Mouse (Mus musculus) limb, embryonic 14.5 days (tissue): ENCODE measurements around the gene Setd1b. TPM values are rescaled to one million over a fixed set of nuclear protein-coding genes. Genes with fewer than 3 reads are reported as not detected.

ENCODE experiments used
- ATAC-seq: fragments of 200-750 bp; cut with Nextera tagmentation; 2 replicates; pipeline ENCODE4 v1.8.0; 2017; ENCODE audit warnings: low read depth, moderate number of reproducible peaks, moderate TSS enrichment; ENCODE audit not compliant: low FRiP score
- DNase-seq: peaks from one replicate; pipeline ENCODE4 v3.0.0-alpha.2; 2015; ENCODE audit warnings: low spot score
- H3K27ac ChIP-seq: fragments of 300-500 bp; sonication (generic); replicated peaks from 2 replicates; pipeline ENCODE4 v1.5.1; 2014; ENCODE audit warnings: low read depth, mild to moderate bottlenecking, low read length, moderate library complexity, mixed read lengths
- H3K27me3 ChIP-seq: fragments of 300-500 bp; sonication (generic); 2 replicates; pipeline ENCODE4 v1.6.1; 2014; ENCODE audit warnings: low read length, mixed read lengths; ENCODE audit not compliant: control insufficient read depth, insufficient read depth
- H3K36me3 ChIP-seq: fragments of 300-500 bp; sonication (generic); 2 replicates; pipeline ENCODE4 v1.6.1; 2014; ENCODE audit warnings: mild to moderate bottlenecking, low read length, moderate library complexity, mixed read lengths; ENCODE audit not compliant: control insufficient read depth, insufficient read depth
- H3K4me1 ChIP-seq: fragments of 300-500 bp; sonication (generic); 2 replicates; pipeline ENCODE4 v1.6.1; 2014; ENCODE audit warnings: antibody characterized with exemption, low read length, mixed read lengths; ENCODE audit not compliant: control insufficient read depth, insufficient read depth
- H3K4me2 ChIP-seq: fragments of 300-500 bp; sonication (generic); replicated peaks from 2 replicates; pipeline ENCODE4 v1.6.1; 2014; ENCODE audit warnings: low read depth, mild to moderate bottlenecking, low read length, moderate library complexity; ENCODE audit not compliant: severe bottlenecking
- H3K4me3 ChIP-seq: fragments of 300-500 bp; sonication (generic); replicated peaks from 2 replicates; pipeline ENCODE4 v1.5.1; 2014; ENCODE audit warnings: low read length
- H3K9ac ChIP-seq: fragments of 300-500 bp; sonication (generic); 2 replicates; pipeline ENCODE4 v1.6.1; 2014; ENCODE audit warnings: mild to moderate bottlenecking, low read depth, low read length, moderate library complexity; ENCODE audit not compliant: severe bottlenecking
- H3K9me3 ChIP-seq: fragments of 300-500 bp; sonication (generic); 2 replicates; pipeline ENCODE4 v1.6.1; 2016; ENCODE audit warnings: low read length; ENCODE audit not compliant: control insufficient read depth
- POLR2A ChIP-seq: fragments of 200-500 bp; IDR thresholded peaks from 2 replicates; pipeline ENCODE4 v1.8.0; 2012; ENCODE audit warnings: inconsistent platforms, mild to moderate bottlenecking, moderate library complexity, borderline replicate concordance; ENCODE audit not compliant: insufficient read depth, insufficient read length; ENCODE audit errors: extremely low read depth
- WGBS: fragments of 180-500 bp; shearing (Covaris S2); extraction: QIAGEN DNeasy Blood & Tissue Kit; methylation state at CpG from one replicate; pipeline ENCODE4 v1.1.7; 2014; 5-methylcytosine and 5-hydroxymethylcytosine counted together
- polyA plus RNA-seq, 2 experiments: library from polyadenylated mRNA; depleted of rRNA in 1 of 2; stranded (reverse) in 1 of 2; unstranded in 1 of 2; fragments of >200 nt; fragmentation: Nextera tagmentation in 1 of 2; extraction: Ambion mirVana in 1 of 2; gene quantifications; 2 replicates each; pipeline versions ENCODE4 v1.2.1 to v1.2.3; 2012 to 2014

Setd1b gene
- polyA plus RNA-seq, 2 experiments, result 11.7 to 15.0 TPM

DNA sequence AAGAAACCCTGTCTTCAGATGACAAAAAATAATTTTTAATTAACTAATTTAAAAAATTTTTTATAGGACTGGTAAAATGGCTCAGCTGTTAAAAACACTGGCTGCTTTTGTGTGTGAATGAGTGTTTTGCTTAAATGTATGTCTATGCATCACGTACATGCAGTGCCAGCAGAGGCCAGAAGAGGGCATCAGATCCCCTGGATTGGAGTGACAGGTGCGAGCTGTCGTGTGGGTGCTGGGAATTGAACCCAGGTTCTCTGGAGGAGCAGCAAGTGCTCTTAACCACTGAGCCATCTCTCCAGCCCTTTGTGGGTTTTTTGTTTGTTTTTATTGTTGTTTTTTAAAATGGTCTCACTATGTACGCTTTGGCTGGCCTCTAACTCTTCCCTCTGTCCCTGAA lies 19.8 kb upstream of the Setd1b start:
- ATAC-seq, result no peak
- H3K4me2 ChIP-seq, result no peak overlapping the region
- WGBS, result 92% methylated on average over 4 of the region's 4 CpGs

GRCm38 (mm10) chr5:123125105-123125504 lies 16.9 kb upstream of the Setd1b start:
- H3K4me2 ChIP-seq, result no peak overlapping the region
- no peak overlapping the region for H3K4me3 ChIP-seq
- peaks cover 31% of the 10 kb centered on the region for H3K36me3 ChIP-seq
- 71% methylated on average over 6 of the region's 6 CpGs for WGBS
- H3K27ac ChIP-seq, result no peak overlapping the region
- no peak for TF ChIP-seq POLR2A
- H3K9ac ChIP-seq, result no peak overlapping the region
- no peaks in the 10 kb centered on the region for H3K4me1 ChIP-seq
- no peaks in the 10 kb centered on the region for H3K27me3 ChIP-seq
- no peak for DNase-seq
- H3K9me3 ChIP-seq, result no peaks in the 10 kb centered on the region
- no peak for ATAC-seq

More for the DNA sequence above, 19.8 kb upstream of the Setd1b start:
- H3K27ac ChIP-seq, result no peak overlapping the region
- peaks cover 22% of the 10 kb centered on the region for H3K36me3 ChIP-seq
- H3K9ac ChIP-seq, result no peak overlapping the region
- H3K9me3 ChIP-seq, result no peaks in the 10 kb centered on the region
- H3K27me3 ChIP-seq, result no peaks in the 10 kb centered on the region
- no peak for TF ChIP-seq POLR2A
- no peak for DNase-seq
- no peak overlapping the region for H3K4me3 ChIP-seq
- H3K4me1 ChIP-seq, result no peaks in the 10 kb centered on the region

DNA sequence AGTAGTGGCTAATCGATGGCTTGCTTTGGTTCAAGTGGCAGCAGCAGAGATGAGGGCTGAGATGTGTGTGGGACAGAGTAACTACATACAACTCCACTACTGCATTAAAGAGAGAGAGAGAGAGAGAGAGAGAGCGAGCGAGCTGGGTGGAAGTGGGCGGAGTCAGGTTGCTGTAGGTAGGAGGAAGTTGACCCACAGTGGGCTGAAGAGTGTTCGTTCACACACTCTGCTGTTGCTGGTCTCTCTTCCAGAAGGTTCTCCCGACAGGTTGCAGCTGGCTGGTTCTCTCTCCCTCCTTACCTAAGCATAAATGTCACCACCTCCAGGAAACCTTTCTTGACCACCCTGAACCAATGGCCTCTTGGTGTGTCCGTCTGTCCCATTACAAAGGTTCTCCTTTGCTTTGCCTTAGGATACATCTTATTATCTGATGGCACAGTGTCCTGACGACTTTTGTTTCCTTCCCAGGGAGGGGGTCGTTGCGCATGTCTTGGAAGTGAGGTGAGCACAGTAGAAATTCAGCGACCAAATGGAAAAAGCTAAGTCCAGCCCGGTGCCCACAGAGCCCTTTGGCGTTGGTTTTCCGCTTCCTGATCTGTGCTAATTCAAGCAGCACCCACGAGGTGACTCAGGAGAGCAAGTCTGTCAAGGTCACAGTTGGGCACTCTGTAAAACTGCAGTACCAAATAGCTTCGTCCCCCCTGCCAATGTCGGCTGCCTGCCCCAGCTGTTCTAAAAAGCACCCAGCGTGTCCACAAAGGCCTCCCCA lies 16.2 kb upstream of the Setd1b start:
- no peak for TF ChIP-seq POLR2A
- 83% methylated on average over 18 of the region's 18 CpGs for WGBS
- H3K36me3 ChIP-seq, result peaks cover 36% of the 10 kb centered on the region

GRCm38 (mm10) chr5:123127031-123127430 lies 15.0 kb upstream of the Setd1b start:
- H3K9ac ChIP-seq, result no peak overlapping the region
- H3K4me3 ChIP-seq, result no peak overlapping the region
- peaks cover 10% of the 10 kb centered on the region for H3K4me1 ChIP-seq
- DNase-seq, result no peak
- no peaks in the 10 kb centered on the region for H3K9me3 ChIP-seq
- ATAC-seq, result no peak
- no peak for TF ChIP-seq POLR2A
- H3K27me3 ChIP-seq, result no peaks in the 10 kb centered on the region
- no peak overlapping the region for H3K27ac ChIP-seq
- H3K36me3 ChIP-seq, result peaks cover 38% of the 10 kb centered on the region
- 61% methylated on average over 6 of the region's 6 CpGs for WGBS
- no peak overlapping the region for H3K4me2 ChIP-seq

More for the DNA sequence above, 16.2 kb upstream of the Setd1b start:
- no peaks in the 10 kb centered on the region for H3K27me3 ChIP-seq
- no peaks in the 10 kb centered on the region for H3K4me1 ChIP-seq
- H3K4me3 ChIP-seq, result no peak overlapping the region
- ATAC-seq (no peak), DNase-seq (no peak)
- no peaks in the 10 kb centered on the region for H3K9me3 ChIP-seq
- no peak overlapping the region for H3K4me2 ChIP-seq
- no peak overlapping the region for H3K9ac ChIP-seq
- H3K27ac ChIP-seq, result no peak overlapping the region

DNA sequence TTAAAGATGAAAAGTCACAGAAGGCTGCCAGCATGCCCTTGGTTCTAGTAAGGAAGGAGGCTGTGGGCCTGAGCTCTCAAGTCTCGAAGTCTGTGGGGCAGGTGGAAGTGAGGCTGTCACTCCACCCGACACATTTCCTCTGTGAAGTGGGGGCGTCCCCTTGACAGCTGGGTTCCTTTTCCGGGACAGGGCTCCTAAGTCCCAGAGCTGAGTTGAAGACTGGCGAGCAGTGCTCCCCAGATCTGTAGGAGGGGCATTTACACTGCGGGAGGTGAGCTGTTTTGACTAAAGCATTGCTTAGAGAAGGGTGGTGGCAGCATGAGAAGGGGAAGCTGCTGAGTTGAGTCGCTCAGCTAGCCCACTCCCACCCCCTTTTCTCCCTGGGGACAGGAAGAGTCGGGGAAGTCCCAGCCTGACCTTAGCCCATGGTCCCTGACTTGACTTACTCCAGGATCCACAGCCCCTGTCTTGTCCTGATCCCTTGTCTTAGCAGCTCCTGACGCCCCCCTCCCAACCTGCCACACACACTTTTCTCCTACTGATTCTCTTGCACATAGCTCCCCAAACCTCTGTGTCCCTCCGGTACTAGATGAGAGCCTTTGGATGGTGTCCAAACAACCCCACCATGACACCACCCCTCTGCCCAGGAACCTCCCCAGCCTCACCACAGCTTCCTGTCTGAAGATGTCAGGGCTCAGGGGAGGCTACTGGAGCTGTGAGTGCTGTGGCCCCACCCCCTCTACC lies 13.4 kb upstream of the Setd1b start:
- DNase-seq, result no peak
- H3K9ac ChIP-seq, result no peak overlapping the region
- H3K27me3 ChIP-seq, result no peaks in the 10 kb centered on the region
- no peaks in the 10 kb centered on the region for H3K9me3 ChIP-seq
- no peak for ATAC-seq
- no peak for TF ChIP-seq POLR2A
- WGBS, result 68% methylated on average over 10 of the region's 10 CpGs
- H3K4me2 ChIP-seq, result no peak overlapping the region
- H3K4me1 ChIP-seq, result peaks cover 22% of the 10 kb centered on the region
- H3K4me3 ChIP-seq, result no peak overlapping the region
- H3K27ac ChIP-seq, result no peak overlapping the region
- H3K36me3 ChIP-seq, result peaks cover 40% of the 10 kb centered on the region
